ENCODE assay signal across 10 mouse cellular contexts in genomic region chr5:66101577-66101976, GRCm38 (mm10).
DNase-seq lines count a peak whose midpoint lies in the region; ATAC-seq and TF ChIP-seq lines count a peak whose summit lies in the region.
"Had no signal": no experiment of that assay in that cellular context is flagged by ENCODE, and none has a peak within 500 bp of the region (broad histone marks: within the 10 kb centered on the region; RNA-seq: fewer than 3 reads in every experiment).

No protein-coding gene starts in this region.

- H3K4me1 ChIP-seq in intestine, postnatal 0 days (replicated peaks; ENCODE audit: control insufficient read depth, insufficient read depth, low read length) = no peaks in the 10 kb centered on the region; the same call in 1 of the 2 replicates
- 0 out of 2 replicates have a peak, but pooled peaks cover 4% of the 10 kb centered on the region for H3K4me1 ChIP-seq in intestine, embryonic 15.5 days (replicated peaks)
- H3K4me1 ChIP-seq in lung, postnatal 0 days (ENCODE audit: insufficient read depth, low read depth, low read length) = no peaks in the 10 kb centered on the region
- no peaks in the 10 kb centered on the region for H3K4me1 ChIP-seq in heart, embryonic 10.5 days
- H3K4me1 ChIP-seq: embryonic facial prominence, embryonic 12.5 days; midbrain, embryonic 10.5 days had no signal

- no peak overlapping the region for H3K9ac ChIP-seq in intestine, postnatal 0 days (ENCODE audit: low read depth, low read length)
- no peak overlapping the region for H3K9ac ChIP-seq in intestine, embryonic 15.5 days
- H3K9ac ChIP-seq in lung, postnatal 0 days (replicated peaks; ENCODE audit: low read depth) = no peak overlapping the region
- H3K9ac ChIP-seq: embryonic facial prominence, embryonic 12.5 days had no signal

- H3K9me3 ChIP-seq in intestine, postnatal 0 days (ENCODE audit: control insufficient read depth) = no peaks in the 10 kb centered on the region
- H3K9me3 ChIP-seq in intestine, embryonic 15.5 days = no peaks in the 10 kb centered on the region
- no peaks in the 10 kb centered on the region for H3K9me3 ChIP-seq in lung, postnatal 0 days (ENCODE audit: low read length)
- H3K9me3 ChIP-seq in heart, embryonic 10.5 days = no peaks in the 10 kb centered on the region
- H3K9me3 ChIP-seq: embryonic facial prominence, embryonic 12.5 days; midbrain, embryonic 10.5 days had no signal

- DNase-seq in 3T3-L1 (ENCODE audit: low read depth, low spot score) = peak; percentile 72
- peak; percentile 72 for DNase-seq in NIH3T3 (ENCODE audit: low read depth)
- DNase-seq in lung, postnatal 0 days (ENCODE audit: low spot score) = peak; percentile 56
- no peak for DNase-seq in embryo, embryonic 10 days (ENCODE audit: low spot score)
- DNase-seq in heart, embryonic 10.5 days (ENCODE audit: low spot score) = no peak

- H3K27me3 ChIP-seq in intestine, postnatal 0 days (replicated peaks; ENCODE audit: control insufficient read depth, insufficient read depth, low read length) = no peaks in the 10 kb centered on the region
- H3K27me3 ChIP-seq in intestine, embryonic 15.5 days (replicated peaks) = no peaks in the 10 kb centered on the region
- no peaks in the 10 kb centered on the region for H3K27me3 ChIP-seq in lung, postnatal 0 days (replicated peaks; ENCODE audit: insufficient read depth, low read length)
- no peaks in the 10 kb centered on the region for H3K27me3 ChIP-seq in heart, embryonic 10.5 days (ENCODE audit: insufficient read depth, poor library complexity, severe bottlenecking)
- H3K27me3 ChIP-seq: embryonic facial prominence, embryonic 12.5 days had no signal

- no peak for TF ChIP-seq EP300 in lung, postnatal 0 days (IDR thresholded peaks at IDR 0.05)

- no peak overlapping the region for H3K27ac ChIP-seq in intestine, postnatal 0 days (ENCODE audit: low read depth, low read length)
- no peak overlapping the region for H3K27ac ChIP-seq in intestine, embryonic 15.5 days
- no peak overlapping the region for H3K27ac ChIP-seq in lung, postnatal 0 days (ENCODE audit: low read length)
- no peak overlapping the region for H3K27ac ChIP-seq in heart, embryonic 10.5 days
- H3K27ac ChIP-seq: embryonic facial prominence, embryonic 12.5 days; midbrain, embryonic 10.5 days had no signal

- TF ChIP-seq CTCF in intestine, postnatal 0 days (IDR thresholded peaks at IDR 0.05; ENCODE audit: low read depth) = peak; percentile 74
- TF ChIP-seq CTCF in lung, postnatal 0 days (IDR thresholded peaks at IDR 0.05) = peak; percentile 65

- no peak overlapping the region for H3K4me3 ChIP-seq in intestine, postnatal 0 days (ENCODE audit: low read depth, low read length)
- no peak overlapping the region for H3K4me3 ChIP-seq in intestine, embryonic 15.5 days (replicated peaks)
- no peak overlapping the region for H3K4me3 ChIP-seq in lung, postnatal 0 days (ENCODE audit: low read depth, low read length)
- no peak overlapping the region for H3K4me3 ChIP-seq in heart, embryonic 10.5 days
- H3K4me3 ChIP-seq: embryonic facial prominence, embryonic 12.5 days; midbrain, embryonic 10.5 days had no signal

- H3K36me3 ChIP-seq in intestine, postnatal 0 days (ENCODE audit: control insufficient read depth, insufficient read depth) = no peaks in the 10 kb centered on the region; the same call in 1 of the 2 replicates
- H3K36me3 ChIP-seq in intestine, embryonic 15.5 days = no peaks in the 10 kb centered on the region
- H3K36me3 ChIP-seq in lung, postnatal 0 days (ENCODE audit: insufficient read depth, low read length) = no peaks in the 10 kb centered on the region
- H3K36me3 ChIP-seq in heart, embryonic 10.5 days = no peaks in the 10 kb centered on the region
- H3K36me3 ChIP-seq: embryonic facial prominence, embryonic 12.5 days; midbrain, embryonic 10.5 days had no signal

- ATAC-seq in intestine, postnatal 0 days = no peak
- no peak for ATAC-seq in intestine, embryonic 15.5 days
- ATAC-seq in lung, postnatal 0 days = no peak
- ATAC-seq in inflammation-experienced regulatory T-cells, adult 6 months = no peak

- 57% methylated on average over 3 of the region's 3 CpGs for WGBS in intestine, postnatal 0 days
- 72% methylated on average over 3 of the region's 3 CpGs for WGBS in intestine, embryonic 15.5 days
- WGBS in lung, postnatal 0 days = 49% methylated on average over 3 of the region's 3 CpGs
- WGBS in heart, embryonic 10.5 days = 59% methylated on average over 3 of the region's 3 CpGs

- no peak overlapping the region for H3K4me2 ChIP-seq in intestine, postnatal 0 days (replicated peaks; ENCODE audit: low read depth)
- no peak overlapping the region for H3K4me2 ChIP-seq in intestine, embryonic 15.5 days (replicated peaks)
- H3K4me2 ChIP-seq in lung, postnatal 0 days (replicated peaks; ENCODE audit: low read depth, low read length) = no peak overlapping the region
- H3K4me2 ChIP-seq: embryonic facial prominence, embryonic 12.5 days had no signal

Comparison
In these comparisons a context has a peak if more than half of its experiments do, and no peak if none do; other contexts are left out.
1. DNase-seq: peak in 3T3-L1 (single experiment), NIH3T3 (single experiment) and lung, postnatal 0 days (single experiment); none in embryo, embryonic 10 days (single experiment) and heart, embryonic 10.5 days (single experiment).